Mouse (Mus musculus): Measurements from ENCODE around the gene Fndc8. TPM values are rescaled to one million over a fixed set of nuclear protein-coding genes. Genes with fewer than 3 reads are reported as not detected.
"Not testable (repeated sequence)": the region's sequence is repeated elsewhere in the genome, so short reads cannot be mapped to it uniquely, and the experiment has no call there.

Fndc8 gene
- polyA plus RNA-seq, 1 experiment from 2014 or later, result not detected

DNA sequence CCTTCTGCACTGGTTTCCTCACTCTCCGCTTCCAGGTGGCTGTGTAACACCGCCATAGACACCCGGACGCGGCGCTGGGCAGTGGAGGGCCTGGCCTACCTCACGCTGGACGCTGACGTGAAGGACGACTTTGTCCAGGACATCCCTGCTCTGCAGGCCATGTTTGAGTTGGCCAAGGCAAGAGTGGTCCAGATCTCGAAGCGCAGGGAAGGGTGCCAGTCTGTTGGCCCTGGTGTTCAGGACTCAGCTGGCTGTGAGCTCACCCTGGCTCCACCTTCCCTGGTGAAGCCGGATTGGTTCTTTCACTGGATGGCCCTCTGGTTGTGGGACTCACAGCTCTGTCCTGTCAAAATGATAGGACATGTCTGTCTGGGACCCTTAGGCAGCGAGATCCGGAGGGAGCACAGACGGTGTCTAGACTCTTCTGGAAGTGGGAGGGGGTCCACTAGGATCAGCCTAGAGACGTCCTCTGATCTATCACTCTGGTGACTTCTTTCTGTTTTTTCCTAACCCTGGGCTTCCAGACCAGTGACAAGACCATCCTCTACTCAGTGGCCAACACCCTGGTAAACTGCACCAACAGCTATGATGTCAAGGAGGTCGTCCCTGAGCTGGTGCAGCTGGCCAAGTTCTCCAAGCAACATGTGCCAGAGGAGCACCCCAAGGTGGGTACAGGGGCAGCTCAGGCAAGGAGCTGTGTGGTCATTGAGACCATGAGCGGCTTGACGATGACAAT, 37.1 kb downstream of the Fndc8 start:
- no peaks in the 10 kb centered on the region for H3K9me3 ChIP-seq (ENCODE audit: control insufficient read depth, low read length)
- no peak overlapping the region for H3K9ac ChIP-seq (ENCODE audit: low read length)
- no peak overlapping the region for H3K4me2 ChIP-seq (replicated peaks; ENCODE audit: low read depth)
- no peaks in the 10 kb centered on the region for H3K36me3 ChIP-seq (ENCODE audit: control insufficient read depth, insufficient read depth, low read length)
- WGBS, result 37% methylated on average over 20 of the region's 20 CpGs
- DNase-seq (ENCODE audit: low spot score) (no peak), ATAC-seq (ENCODE audit: low FRiP score, low TSS enrichment) (peak; percentile 18; the same call in 1 of the 2 replicates)
- TF ChIP-seq CTCF (IDR thresholded peaks at IDR 0.05; ENCODE audit: low read depth) (no peak), EP300 (optimal IDR thresholded peaks at IDR 0.05) (no peak)
- H3K27ac ChIP-seq (replicated peaks), result no peak overlapping the region
- no peaks in the 10 kb centered on the region for H3K4me1 ChIP-seq (replicated peaks; ENCODE audit: control insufficient read depth, insufficient read depth)
- peaks cover 4% of the 10 kb centered on the region; the same call in 1 of the 2 replicates for H3K27me3 ChIP-seq (ENCODE audit: control insufficient read depth, insufficient read depth, low read length)
- H3K4me3 ChIP-seq (ENCODE audit: low read depth, low read length), result no peak overlapping the region

DNA sequence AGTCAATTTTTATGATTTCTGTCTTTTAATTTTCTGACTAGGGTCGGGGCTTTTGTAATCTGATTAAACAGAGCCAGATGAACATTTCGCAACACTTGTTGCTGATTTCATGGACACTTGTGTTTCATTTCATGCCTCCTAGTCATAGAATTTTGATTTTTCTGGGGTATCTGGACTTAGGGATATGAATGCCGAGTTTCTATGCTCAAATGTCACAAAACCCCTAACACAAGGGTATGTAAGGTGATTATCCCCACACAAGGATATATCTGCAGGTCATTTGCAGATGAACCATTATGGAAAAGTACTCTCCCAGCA, 37.7 kb downstream of the Fndc8 start:
- no peak overlapping the region for H3K9ac ChIP-seq (ENCODE audit: low read length)
- ATAC-seq (ENCODE audit: low FRiP score, low TSS enrichment), result no peak
- H3K4me1 ChIP-seq (replicated peaks; ENCODE audit: control insufficient read depth, insufficient read depth), result no peaks in the 10 kb centered on the region
- DNase-seq (ENCODE audit: low spot score), result no peak
- 44% methylated on average over 3 of the region's 3 CpGs for WGBS
- no peak for TF ChIP-seq EP300 (optimal IDR thresholded peaks at IDR 0.05)
- TF ChIP-seq CTCF (IDR thresholded peaks at IDR 0.05; ENCODE audit: low read depth), result no peak
- no peak overlapping the region for H3K4me2 ChIP-seq (replicated peaks; ENCODE audit: low read depth)
- no peaks in the 10 kb centered on the region for H3K36me3 ChIP-seq (ENCODE audit: control insufficient read depth, insufficient read depth, low read length)
- H3K27ac ChIP-seq (replicated peaks), result no peak overlapping the region
- H3K9me3 ChIP-seq (ENCODE audit: control insufficient read depth, low read length), result no peaks in the 10 kb centered on the region
- peaks cover 4% of the 10 kb centered on the region; the same call in 1 of the 2 replicates for H3K27me3 ChIP-seq (ENCODE audit: control insufficient read depth, insufficient read depth, low read length)
- no peak overlapping the region for H3K4me3 ChIP-seq (ENCODE audit: low read depth, low read length)

DNA sequence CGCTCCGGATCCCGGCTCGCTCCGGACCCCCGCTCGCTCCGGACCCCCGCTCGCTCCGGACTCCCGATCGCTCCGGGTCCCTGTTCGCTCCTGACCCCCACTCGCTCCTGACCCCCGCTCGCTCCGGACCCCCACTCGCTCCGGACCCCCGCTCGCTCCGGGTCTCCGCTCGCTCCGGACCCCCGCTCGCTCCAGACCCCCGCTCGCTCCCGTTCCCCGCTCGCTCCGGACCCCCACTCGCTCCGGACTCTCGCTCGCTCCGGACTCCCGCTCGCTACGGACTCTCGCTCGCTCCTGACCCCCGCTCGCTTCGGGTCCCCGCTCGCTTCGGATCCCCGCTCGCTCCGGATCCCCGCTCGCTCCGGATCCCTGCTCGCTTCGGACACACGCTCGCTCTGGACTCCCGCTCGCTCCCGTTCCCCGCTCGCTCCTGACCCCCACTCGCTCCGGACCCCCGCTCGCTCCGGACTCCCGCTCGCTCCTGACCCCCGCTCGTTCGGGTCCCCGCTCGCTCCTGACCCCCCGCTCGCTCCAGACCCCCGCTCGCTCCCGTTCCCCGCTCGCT, 38.5 kb downstream of the Fndc8 start:
- H3K9me3 ChIP-seq (ENCODE audit: control insufficient read depth, low read length); H3K4me1 ChIP-seq (replicated peaks; ENCODE audit: control insufficient read depth, insufficient read depth); ATAC-seq (ENCODE audit: low FRiP score, low TSS enrichment); DNase-seq (ENCODE audit: low spot score); H3K27ac ChIP-seq (replicated peaks); H3K36me3 ChIP-seq (ENCODE audit: control insufficient read depth, insufficient read depth, low read length); H3K9ac ChIP-seq (ENCODE audit: low read length); H3K27me3 ChIP-seq (ENCODE audit: control insufficient read depth, insufficient read depth, low read length): not testable (repeated sequence)
- H3K4me2 ChIP-seq (replicated peaks; ENCODE audit: low read depth), result peak overlapping the region; percentile 78
- peak overlapping the region; percentile 50 for H3K4me3 ChIP-seq (ENCODE audit: low read depth, low read length)
- WGBS, result 2% methylated on average over 52 of the region's 85 CpGs

DNA sequence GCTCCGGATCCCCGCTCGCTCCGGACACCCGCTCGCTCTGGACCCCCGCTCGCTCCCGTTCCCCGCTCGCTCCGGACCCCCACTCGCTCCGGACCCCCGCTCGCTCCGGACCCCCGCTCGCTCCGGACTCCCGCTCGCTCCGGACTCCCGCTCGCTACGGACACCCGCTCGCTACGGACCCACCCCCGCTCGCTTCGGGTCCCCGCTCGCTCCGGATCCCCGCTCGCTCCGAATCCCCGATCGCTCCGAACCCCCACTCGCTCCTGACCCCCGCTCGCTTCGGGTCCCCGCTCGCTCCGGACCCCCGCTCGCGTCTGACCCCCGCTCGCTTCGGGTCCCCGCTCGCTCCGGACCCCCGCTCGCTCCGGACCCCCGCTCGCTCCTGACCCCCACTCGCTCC, 39.2 kb downstream of the Fndc8 start:
- H3K9ac ChIP-seq (ENCODE audit: low read length); H3K27ac ChIP-seq (replicated peaks); H3K36me3 ChIP-seq (ENCODE audit: control insufficient read depth, insufficient read depth, low read length); DNase-seq (ENCODE audit: low spot score); H3K27me3 ChIP-seq (ENCODE audit: control insufficient read depth, insufficient read depth, low read length); H3K9me3 ChIP-seq (ENCODE audit: control insufficient read depth, low read length); H3K4me1 ChIP-seq (replicated peaks; ENCODE audit: control insufficient read depth, insufficient read depth); ATAC-seq (ENCODE audit: low FRiP score, low TSS enrichment): not testable (repeated sequence)
- Histone ChIP-seq H3K4me2 (replicated peaks; ENCODE audit: low read depth) (peak overlapping the region; percentile 78), H3K4me3 (ENCODE audit: low read depth, low read length) (peak overlapping the region; percentile 50)
- 1% methylated on average over 44 of the region's 63 CpGs for WGBS

DNA sequence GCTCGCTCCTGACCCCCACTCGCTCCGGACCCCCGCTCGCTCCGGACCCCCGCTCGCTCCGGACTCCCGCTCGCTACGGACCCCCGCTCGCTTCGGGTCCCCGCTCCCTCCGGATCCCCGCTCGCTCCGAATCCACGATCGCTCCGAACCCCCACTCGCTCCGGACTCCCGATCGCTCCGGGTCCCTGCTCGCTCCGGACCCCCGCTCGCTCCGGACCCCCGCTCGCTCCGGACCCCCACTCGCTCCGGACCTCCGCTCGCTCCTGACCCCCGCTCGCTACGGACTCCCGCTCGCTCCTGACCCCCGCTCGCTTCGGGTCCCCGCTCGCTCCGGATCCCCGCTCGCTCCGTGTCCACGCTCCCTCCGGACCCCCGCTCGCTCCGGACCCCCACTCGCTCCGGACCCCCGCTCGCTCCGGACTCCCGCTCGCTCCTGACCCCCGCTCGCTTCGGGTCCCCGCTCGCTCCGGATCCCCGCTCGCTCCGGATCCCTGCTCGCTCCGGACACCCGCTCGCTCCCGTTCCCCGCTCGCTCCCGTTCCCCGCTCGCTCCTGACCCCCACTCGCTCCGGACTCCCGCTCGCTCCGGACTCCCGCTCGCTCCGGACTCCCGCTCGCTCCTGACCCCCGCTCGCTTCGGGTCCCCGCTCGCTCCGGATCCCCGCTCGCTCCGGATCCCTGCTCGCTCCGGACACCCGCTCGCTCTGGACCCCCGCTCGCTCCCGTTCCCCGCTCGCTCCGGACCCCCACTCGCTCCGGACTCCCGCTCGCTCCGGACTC, 39.9 kb downstream of the Fndc8 start:
- not testable (repeated sequence) for ATAC-seq (ENCODE audit: low FRiP score, low TSS enrichment); H3K9me3 ChIP-seq (ENCODE audit: control insufficient read depth, low read length); DNase-seq (ENCODE audit: low spot score); H3K4me1 ChIP-seq (replicated peaks; ENCODE audit: control insufficient read depth, insufficient read depth); H3K27me3 ChIP-seq (ENCODE audit: control insufficient read depth, insufficient read depth, low read length); H3K27ac ChIP-seq (replicated peaks); H3K36me3 ChIP-seq (ENCODE audit: control insufficient read depth, insufficient read depth, low read length)
- Histone ChIP-seq H3K4me3 (ENCODE audit: low read depth, low read length) (peak overlapping the region; percentile 50), H3K9ac (ENCODE audit: low read length) (peak overlapping the region; percentile 45), H3K4me2 (replicated peaks; ENCODE audit: low read depth) (peak overlapping the region; percentile 78)
- under 1% methylated on average over 50 of the region's 119 CpGs for WGBS

DNA sequence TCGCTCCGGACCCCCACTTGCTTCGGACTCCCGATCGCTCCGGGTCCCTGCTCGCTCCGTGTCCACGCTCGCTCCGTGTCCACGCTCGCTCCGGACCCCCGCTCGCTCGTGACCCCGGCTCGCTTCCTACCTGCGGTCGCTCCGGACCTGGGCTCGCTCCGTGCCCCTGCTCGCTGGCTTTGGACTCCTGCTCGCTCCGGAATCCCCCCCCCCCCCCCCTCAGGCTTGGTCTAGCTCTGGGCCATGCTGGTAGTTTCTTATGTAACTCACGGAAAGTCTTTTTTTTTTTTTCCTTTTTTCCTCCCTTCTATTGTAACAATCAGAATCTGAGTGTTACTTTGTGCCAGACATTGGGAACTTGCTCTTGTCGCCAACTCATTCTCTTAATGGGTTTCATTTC, 41.3 kb downstream of the Fndc8 start:
- Histone ChIP-seq H3K4me1 (replicated peaks; ENCODE audit: control insufficient read depth, insufficient read depth) (no peaks in the 10 kb centered on the region), H3K27ac (replicated peaks) (no peak overlapping the region), H3K9me3 (ENCODE audit: control insufficient read depth, low read length) (no peaks in the 10 kb centered on the region), H3K36me3 (ENCODE audit: control insufficient read depth, insufficient read depth, low read length) (no peaks in the 10 kb centered on the region), H3K9ac (ENCODE audit: low read length) (peak overlapping the region; percentile 47; the same call in 1 of the 2 replicates), H3K27me3 (ENCODE audit: control insufficient read depth, insufficient read depth, low read length) (peaks cover 4% of the 10 kb centered on the region; the same call in 1 of the 2 replicates), H3K4me2 (replicated peaks; ENCODE audit: low read depth) (peak overlapping the region; percentile 78), H3K4me3 (ENCODE audit: low read depth, low read length) (peak overlapping the region; percentile 50)
- TF ChIP-seq CTCF (IDR thresholded peaks at IDR 0.05; ENCODE audit: low read depth), result no peak
- no peak for TF ChIP-seq EP300 (optimal IDR thresholded peaks at IDR 0.05)
- WGBS, result under 1% methylated on average over 28 of the region's 29 CpGs
- ATAC-seq (ENCODE audit: low FRiP score, low TSS enrichment) (no peak), DNase-seq (ENCODE audit: low spot score) (no peak)
